Mouse (Mus musculus) midbrain, postnatal 0 days (tissue): ENCODE data around the gene Spata31d1a. TPM values are rescaled to one million over a fixed set of nuclear protein-coding genes. Genes with fewer than 3 reads are reported as not detected.

Experiments used
- ATAC-seq: fragments of 200-750 bp; cut with Nextera tagmentation; 2 replicates; pipeline ENCODE4 v1.8.0; 2017; ENCODE audit warnings: moderate number of reproducible peaks, mild to moderate bottlenecking, moderate TSS enrichment, moderate library complexity; ENCODE audit not compliant: low FRiP score
- DNase-seq: peaks from one replicate; pipeline ENCODE4 v3.0.0-alpha.2; 2015; ENCODE audit warnings: low spot score
- H3K27ac ChIP-seq: fragments of 300-500 bp; sonication (generic); 2 replicates; pipeline ENCODE4 v1.5.1; 2014; ENCODE audit warnings: low read depth, mild to moderate bottlenecking, low read length, mixed read lengths
- H3K27me3 ChIP-seq: fragments of 300-500 bp; sonication (generic); 2 replicates; pipeline ENCODE4 v1.6.1; 2014; ENCODE audit warnings: low read length, control low read depth, mixed read lengths; ENCODE audit not compliant: insufficient read depth
- H3K36me3 ChIP-seq: fragments of 300-500 bp; sonication (generic); 2 replicates; pipeline ENCODE4 v1.6.1; 2014; ENCODE audit warnings: low read length, control low read depth, mixed read lengths; ENCODE audit not compliant: insufficient read depth
- H3K4me1 ChIP-seq: fragments of 300-500 bp; sonication (generic); 2 replicates; pipeline ENCODE4 v1.6.1; 2014; ENCODE audit warnings: mild to moderate bottlenecking, control low read depth, antibody characterized with exemption, low read length, mixed read lengths; ENCODE audit not compliant: insufficient read depth
- H3K4me2 ChIP-seq: fragments of 300-500 bp; sonication (generic); 2 replicates; pipeline ENCODE4 v1.6.1; 2014; ENCODE audit warnings: low read depth, mild to moderate bottlenecking, low read length, mixed read lengths; ENCODE audit not compliant: poor library complexity, severe bottlenecking
- H3K4me3 ChIP-seq: fragments of 300-500 bp; sonication (generic); 2 replicates; pipeline ENCODE4 v1.5.1; 2014; ENCODE audit warnings: low read depth, mild to moderate bottlenecking, low read length, moderate library complexity
- H3K9ac ChIP-seq: fragments of 300-500 bp; sonication (generic); replicated peaks from 2 replicates; pipeline ENCODE4 v1.6.1; 2014; ENCODE audit warnings: mild to moderate bottlenecking, low read length, moderate library complexity, mixed read lengths; ENCODE audit not compliant: poor library complexity, severe bottlenecking
- H3K9me3 ChIP-seq: fragments of 300-500 bp; sonication (generic); 2 replicates; pipeline ENCODE4 v1.6.1; 2016; ENCODE audit warnings: low read length, control low read depth
- CTCF ChIP-seq: IDR thresholded peaks from 2 replicates; pipeline ENCODE4 v1.5.1; 2016; ENCODE audit warnings: antibody characterized with exemption, mild to moderate bottlenecking
- WGBS: fragments of 180-500 bp; shearing (Covaris S2); extraction: QIAGEN DNeasy Blood & Tissue Kit; methylation state at CpG from one replicate; pipeline ENCODE4 v1.1.7; 2014; 5-methylcytosine and 5-hydroxymethylcytosine counted together
- polyA plus RNA-seq: library from polyadenylated mRNA; unstranded; fragments of >200 nt; fragmentation: Nextera tagmentation; extraction: Ambion mirVana; gene quantifications from 2 replicates; pipeline ENCODE4 v1.2.1, GENCODE M21; 2015
- total RNA-seq: library from RNA; depleted of rRNA; stranded (reverse); fragments of >200 nt; gene quantifications from 2 replicates; pipeline ENCODE4 v1.2.3, GENCODE M21; 2014

Gene Spata31d1a
- total and polyA plus RNA-seq, 2 experiments from 2014 or later: not detected

DNA sequence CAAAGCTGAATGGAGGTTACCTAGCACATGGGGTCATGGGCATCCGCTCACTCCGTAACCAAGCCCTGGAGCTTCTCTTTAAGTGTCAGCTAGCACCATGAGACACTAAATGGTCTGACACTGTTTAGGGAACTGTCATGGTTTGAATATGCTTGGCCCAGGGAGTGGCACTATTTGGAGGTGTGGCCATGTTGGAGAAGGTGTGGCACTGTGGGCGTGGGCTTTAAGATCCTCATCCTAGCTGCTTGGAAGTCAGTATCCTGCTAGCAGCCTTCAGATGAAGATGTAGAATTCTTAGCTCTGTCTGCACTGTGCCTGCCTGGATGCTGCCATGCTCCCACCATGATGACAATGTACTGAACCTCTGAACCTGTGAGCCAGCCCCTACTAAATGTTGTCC lies 49.8 kb downstream of the Spata31d1a start:
- Histone ChIP-seq H3K36me3 (no peaks in the 10 kb centered on the region), H3K27me3 (no peaks in the 10 kb centered on the region), H3K9me3 (no peaks in the 10 kb centered on the region), H3K9ac (no peak overlapping the region), H3K4me1 (no peaks in the 10 kb centered on the region), H3K27ac (no peak overlapping the region), H3K4me2 (no peak overlapping the region), H3K4me3 (no peak overlapping the region)
- 99% methylated on average over 3 of the region's 3 CpGs for WGBS
- no peak for TF ChIP-seq CTCF
- no peak for ATAC-seq
- DNase-seq: no peak

DNA sequence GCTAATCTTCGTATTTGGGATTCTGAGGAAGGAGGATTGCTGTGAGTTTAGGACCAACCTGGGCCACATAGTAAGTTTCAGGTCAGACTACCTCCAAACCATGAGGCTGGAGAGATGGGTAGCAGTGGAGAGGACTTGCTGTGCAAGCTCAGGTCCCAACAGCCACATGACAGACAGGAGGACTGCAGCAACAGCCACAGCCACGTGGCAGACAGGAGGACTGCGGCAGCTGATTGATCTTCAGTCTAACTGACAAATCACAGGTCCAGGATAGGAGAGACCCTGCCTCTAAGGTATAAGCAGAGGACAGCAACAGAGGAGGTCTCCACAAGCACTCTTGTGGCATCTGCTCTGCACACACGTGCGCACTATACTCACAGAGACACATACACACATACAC lies 52.3 kb downstream of the Spata31d1a start:
- no peak overlapping the region for H3K4me3 ChIP-seq
- peaks cover 5% of the 10 kb centered on the region for H3K4me1 ChIP-seq
- no peak for DNase-seq
- no peak overlapping the region for H3K9ac ChIP-seq
- H3K36me3 ChIP-seq: no peaks in the 10 kb centered on the region
- H3K4me2 ChIP-seq: no peak overlapping the region
- H3K9me3 ChIP-seq: no peaks in the 10 kb centered on the region
- H3K27ac ChIP-seq: no peak overlapping the region
- no peak for ATAC-seq
- WGBS: 78% methylated on average over 5 of the region's 5 CpGs
- no peak for TF ChIP-seq CTCF
- H3K27me3 ChIP-seq: no peaks in the 10 kb centered on the region

DNA sequence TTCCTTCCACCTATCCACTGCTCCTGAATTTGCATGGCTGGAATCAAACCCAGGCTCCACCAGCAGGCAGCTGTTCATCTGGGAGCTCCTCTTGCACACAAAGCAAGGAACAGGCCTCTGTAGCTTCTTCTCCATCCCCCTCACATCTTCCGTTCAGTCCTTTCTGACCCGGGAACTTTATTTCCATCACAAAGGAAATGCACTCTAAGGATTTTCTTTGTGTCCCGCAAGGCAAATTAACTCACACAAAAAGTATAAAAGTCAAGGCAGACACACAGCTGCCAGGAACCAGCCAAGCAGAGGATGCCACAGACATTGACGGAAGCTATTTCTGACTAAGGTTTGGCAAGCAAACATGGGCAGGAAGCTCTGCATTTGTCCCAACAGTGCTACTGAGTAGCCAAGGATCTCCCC lies 53.1 kb downstream of the Spata31d1a start:
- no peak overlapping the region for H3K9ac ChIP-seq
- peaks cover 7% of the 10 kb centered on the region for H3K4me1 ChIP-seq
- H3K4me3 ChIP-seq: no peak overlapping the region
- TF ChIP-seq CTCF: no peak
- no peaks in the 10 kb centered on the region for H3K36me3 ChIP-seq
- H3K27me3 ChIP-seq: no peaks in the 10 kb centered on the region
- ATAC-seq (no peak), DNase-seq (no peak)
- WGBS: 7% methylated on average over 4 of the region's 4 CpGs
- H3K27ac ChIP-seq: peak overlapping the region; percentile 38
- H3K9me3 ChIP-seq: no peaks in the 10 kb centered on the region
- H3K4me2 ChIP-seq: no peak overlapping the region

DNA sequence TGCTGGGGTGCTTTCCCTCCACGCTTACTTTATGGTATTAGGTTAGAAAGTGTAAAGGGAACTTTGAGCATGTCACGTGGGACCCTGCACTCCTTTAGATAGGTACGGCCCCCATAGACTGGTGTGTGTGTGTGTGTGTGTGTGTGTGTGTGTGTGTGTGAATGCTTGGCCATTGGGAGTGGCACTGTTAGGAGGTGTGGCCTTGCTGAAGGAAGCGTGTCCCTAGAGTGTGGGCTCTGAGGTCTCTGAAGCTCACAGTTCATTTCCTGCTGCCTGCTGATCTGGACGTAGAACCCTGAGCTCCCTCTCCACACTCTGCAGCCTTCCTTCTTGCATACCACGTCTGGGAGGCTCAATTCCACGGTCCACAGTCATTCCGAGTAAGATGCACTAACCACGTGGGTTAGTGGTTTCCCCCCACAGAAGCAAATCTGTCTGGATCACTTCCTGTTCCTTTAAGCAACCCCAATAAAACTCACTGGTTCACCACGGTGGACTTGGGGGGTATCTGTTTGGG lies 53.8 kb downstream of the Spata31d1a start:
- 57% methylated on average over 10 of the region's 10 CpGs for WGBS
- peak overlapping the region; percentile 38; the same call in 1 of the 2 replicates for H3K27ac ChIP-seq
- H3K9me3 ChIP-seq: no peaks in the 10 kb centered on the region
- H3K9ac ChIP-seq: no peak overlapping the region
- no peak overlapping the region for H3K4me2 ChIP-seq
- H3K27me3 ChIP-seq: no peaks in the 10 kb centered on the region
- TF ChIP-seq CTCF: no peak
- H3K4me3 ChIP-seq: no peak overlapping the region
- DNase-seq (no peak), ATAC-seq (no peak)
- H3K36me3 ChIP-seq: no peaks in the 10 kb centered on the region
- peaks cover 7% of the 10 kb centered on the region for H3K4me1 ChIP-seq

DNA sequence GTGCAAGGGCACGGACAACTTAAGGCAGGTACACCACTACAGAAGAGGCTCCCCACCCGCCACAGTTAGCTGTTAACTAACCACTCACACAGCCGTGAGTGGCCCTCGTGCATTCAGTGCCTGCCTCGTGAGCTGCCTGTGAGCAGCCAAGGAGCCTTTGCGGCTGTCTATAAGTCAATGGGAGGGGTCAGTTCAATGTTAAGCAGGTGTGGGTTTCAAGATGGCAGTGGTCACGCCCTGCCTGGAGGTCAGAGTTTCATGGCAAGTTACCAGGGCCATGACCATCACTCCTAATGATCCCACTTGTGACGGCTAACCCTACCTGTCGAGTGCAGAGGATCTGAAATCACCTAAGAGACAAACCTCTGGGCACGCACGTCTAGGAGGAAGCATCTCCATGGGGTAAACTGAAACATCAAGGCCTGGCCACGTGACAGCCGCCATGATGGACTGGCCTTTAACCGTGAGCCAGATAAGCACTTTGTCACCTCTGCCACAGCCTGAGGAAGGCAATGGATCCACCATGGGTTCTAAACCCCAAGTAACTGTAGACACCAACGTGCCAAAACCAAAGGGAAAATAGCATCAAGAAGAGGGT lies 54.3 kb downstream of the Spata31d1a start:
- Histone ChIP-seq H3K9ac (no peak overlapping the region), H3K4me2 (no peak overlapping the region), H3K4me3 (no peak overlapping the region), H3K9me3 (no peaks in the 10 kb centered on the region), H3K27ac (no peak overlapping the region), H3K4me1 (peaks cover 7% of the 10 kb centered on the region), H3K36me3 (no peaks in the 10 kb centered on the region), H3K27me3 (no peaks in the 10 kb centered on the region)
- ATAC-seq (no peak), DNase-seq (no peak)
- WGBS: 93% methylated on average over 15 of the region's 15 CpGs
- no peak for TF ChIP-seq CTCF

DNA sequence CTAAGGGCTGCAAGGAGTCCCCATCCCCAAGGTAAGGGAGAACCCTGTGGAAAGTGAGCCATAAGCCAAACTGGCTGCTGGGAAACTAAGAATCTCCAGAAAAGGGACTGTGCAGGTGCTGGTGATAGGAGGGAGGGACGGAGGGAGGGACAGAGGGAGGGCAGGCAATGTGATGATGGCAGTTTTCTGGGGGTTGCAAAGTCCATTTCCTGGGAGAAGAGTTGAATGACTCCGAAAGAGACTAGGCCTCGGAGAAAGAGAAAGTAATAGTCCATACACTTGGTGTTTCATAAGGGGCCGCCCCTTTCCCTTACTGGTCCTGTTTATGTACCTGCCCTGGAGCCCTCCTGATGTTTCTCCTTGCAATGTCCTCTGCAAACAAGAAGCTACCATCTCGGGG lies 55.7 kb downstream of the Spata31d1a start:
- DNase-seq: no peak
- 92% methylated on average over 5 of the region's 5 CpGs for WGBS
- H3K4me1 ChIP-seq: peaks cover 7% of the 10 kb centered on the region

More for the DNA sequence above, 55.7 kb downstream of the Spata31d1a start:
- no peak for ATAC-seq
- Histone ChIP-seq H3K36me3 (no peaks in the 10 kb centered on the region), H3K9me3 (no peaks in the 10 kb centered on the region), H3K4me2 (no peak overlapping the region), H3K9ac (no peak overlapping the region), H3K27me3 (no peaks in the 10 kb centered on the region), H3K4me3 (no peak overlapping the region), H3K27ac (no peak overlapping the region)
- TF ChIP-seq CTCF: no peak
